Mouse (Mus musculus) cortical plate, adult 2 months (tissue): ENCODE measurements around the gene Kcnj10. TPM values are rescaled to one million over a fixed set of nuclear protein-coding genes. Genes with fewer than 3 reads are reported as not detected.

ENCODE experiments used
- H3K27ac ChIP-seq: fragments of 200-500 bp; 2 replicates; pipeline ENCODE4 v1.5.1; 2012; ENCODE audit warnings: low read length, control low read depth, inconsistent platforms; ENCODE audit not compliant: insufficient read depth
- H3K4me1 ChIP-seq: fragments of 200-500 bp; 2 replicates; pipeline ENCODE4 v1.6.1; 2011; ENCODE audit warnings: low read length; ENCODE audit not compliant: control insufficient read depth, insufficient read depth
- H3K4me3 ChIP-seq: fragments of 200-500 bp; 2 replicates; pipeline ENCODE4 v1.5.1; 2011; ENCODE audit warnings: mild to moderate bottlenecking, low read length, control low read depth; ENCODE audit not compliant: insufficient read depth
- CTCF ChIP-seq: fragments of 200-500 bp; IDR thresholded peaks from 2 replicates; pipeline ENCODE4 v1.5.1; 2011; ENCODE audit warnings: mild to moderate bottlenecking, control low read depth, low read length; ENCODE audit not compliant: insufficient read depth; ENCODE audit errors: extremely low read depth
- POLR2A ChIP-seq: fragments of 200-500 bp; IDR thresholded peaks from 2 replicates; pipeline ENCODE4 v1.6.1; 2011; ENCODE audit warnings: mild to moderate bottlenecking, low read length, control low read depth; ENCODE audit not compliant: insufficient read depth; ENCODE audit errors: extremely low read depth
- polyA plus RNA-seq: library from polyadenylated mRNA; depleted of rRNA; stranded (reverse); fragments of >200 nt; gene quantifications from 2 replicates; pipeline ENCODE4 v1.2.3, GENCODE M21; 2012

The Kcnj10 gene
- polyA plus RNA-seq, 1 experiment = 102 TPM

DNA sequence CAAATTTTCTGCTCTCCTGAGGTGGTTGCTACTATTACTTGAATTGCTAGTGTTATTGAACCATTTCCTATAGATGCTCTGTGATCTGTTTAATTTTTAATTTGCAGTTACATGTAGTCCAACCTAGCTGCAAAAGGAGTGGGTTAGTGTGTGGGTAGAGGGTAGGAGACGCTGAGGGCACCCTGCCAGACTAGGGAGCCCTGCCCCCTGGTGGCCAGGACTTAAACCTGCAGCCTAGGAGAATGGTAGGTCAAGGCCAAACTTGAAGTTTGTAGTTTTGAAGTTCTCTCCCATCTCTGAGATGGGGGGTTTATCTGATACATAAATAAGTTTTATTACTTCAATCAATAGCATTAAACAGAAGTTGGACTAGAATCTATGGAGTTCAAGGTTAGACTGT, 16.5 kb downstream of the Kcnj10 start:
- Histone ChIP-seq H3K4me1 (peaks cover 2% of the 10 kb centered on the region; the same call in 1 of the 2 replicates), H3K27ac (no peak overlapping the region), H3K4me3 (no peak overlapping the region)
- TF ChIP-seq POLR2A (no peak), CTCF (peak; percentile 83)

DNA sequence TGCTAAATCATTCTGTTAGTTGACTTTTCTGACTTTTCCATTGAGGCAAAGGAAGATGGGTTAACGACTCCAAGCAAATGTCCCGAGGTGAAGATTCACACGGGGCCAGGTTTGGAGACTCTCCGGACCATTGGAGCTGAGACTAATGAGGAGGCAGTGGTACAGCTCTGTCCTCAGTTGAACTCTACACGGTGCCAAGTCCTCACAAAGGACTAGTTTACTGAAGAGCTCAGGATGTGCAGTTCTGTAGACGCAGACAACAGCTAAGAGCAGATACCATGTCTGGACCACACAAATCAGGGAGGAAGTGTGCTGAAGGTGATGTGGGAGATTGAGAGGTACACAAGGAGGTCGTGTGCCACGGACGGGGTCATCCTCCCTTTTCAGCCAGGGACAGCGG, 17.3 kb downstream of the Kcnj10 start:
- Histone ChIP-seq H3K4me1 (peaks cover 2% of the 10 kb centered on the region; the same call in 1 of the 2 replicates), H3K27ac (peak overlapping the region; percentile 24), H3K4me3 (no peak overlapping the region)
- TF ChIP-seq CTCF (no peak), POLR2A (no peak)

DNA sequence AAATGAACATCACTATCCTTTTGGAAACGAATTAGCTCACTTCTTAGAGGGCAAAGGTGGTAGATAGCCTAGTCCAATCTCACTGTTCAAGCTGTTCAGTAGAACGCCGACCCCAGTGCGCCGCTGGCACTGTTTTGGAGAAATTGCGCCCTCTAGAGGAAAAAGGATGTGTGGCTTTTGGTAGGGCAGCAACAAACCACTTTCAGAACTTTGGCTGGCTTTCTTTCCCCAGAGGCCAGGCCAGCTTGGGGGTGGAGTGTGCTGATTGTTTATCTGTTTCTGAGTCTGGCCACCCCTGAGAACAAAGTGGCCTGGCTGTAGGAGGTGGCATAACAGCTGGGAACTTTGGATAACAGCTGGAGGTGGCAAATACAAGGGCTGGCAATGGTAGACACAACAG, 23.7 kb downstream of the Kcnj10 start:
- H3K4me1 ChIP-seq = no peaks in the 10 kb centered on the region
- H3K27ac ChIP-seq = no peak overlapping the region
- H3K4me3 ChIP-seq = no peak overlapping the region
- TF ChIP-seq POLR2A (no peak), CTCF (peak; percentile 72)

DNA sequence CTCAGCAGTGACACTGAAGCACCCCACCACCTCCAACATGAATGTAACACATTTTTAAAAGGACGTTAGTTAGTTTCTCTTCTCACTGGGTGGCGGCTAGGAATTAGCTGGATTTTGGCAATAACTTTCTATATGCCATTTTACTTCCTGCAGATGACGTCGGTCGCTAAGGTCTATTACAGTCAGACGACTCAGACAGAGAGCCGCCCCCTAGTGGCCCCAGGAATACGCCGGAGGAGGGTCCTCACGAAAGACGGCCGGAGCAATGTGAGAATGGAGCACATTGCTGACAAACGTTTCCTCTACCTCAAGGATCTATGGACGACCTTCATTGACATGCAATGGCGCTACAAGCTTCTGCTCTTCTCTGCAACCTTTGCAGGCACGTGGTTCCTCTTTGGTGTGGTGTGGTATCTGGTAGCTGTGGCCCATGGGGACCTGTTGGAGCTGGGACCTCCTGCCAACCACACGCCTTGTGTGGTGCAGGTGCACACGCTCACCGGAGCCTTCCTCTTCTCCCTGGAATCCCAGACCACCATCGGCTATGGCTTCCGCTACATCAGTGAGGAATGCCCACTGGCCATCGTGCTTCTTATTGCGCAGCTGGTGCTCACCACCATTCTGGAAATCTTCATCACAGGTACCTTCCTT, 27.9 kb downstream of the Kcnj10 start:
- TF ChIP-seq CTCF = peak; percentile 9; the same call in 1 of the 2 replicates
- no peak for TF ChIP-seq POLR2A
- Histone ChIP-seq H3K4me1 (no peaks in the 10 kb centered on the region), H3K27ac (no peak overlapping the region), H3K4me3 (no peak overlapping the region)

DNA sequence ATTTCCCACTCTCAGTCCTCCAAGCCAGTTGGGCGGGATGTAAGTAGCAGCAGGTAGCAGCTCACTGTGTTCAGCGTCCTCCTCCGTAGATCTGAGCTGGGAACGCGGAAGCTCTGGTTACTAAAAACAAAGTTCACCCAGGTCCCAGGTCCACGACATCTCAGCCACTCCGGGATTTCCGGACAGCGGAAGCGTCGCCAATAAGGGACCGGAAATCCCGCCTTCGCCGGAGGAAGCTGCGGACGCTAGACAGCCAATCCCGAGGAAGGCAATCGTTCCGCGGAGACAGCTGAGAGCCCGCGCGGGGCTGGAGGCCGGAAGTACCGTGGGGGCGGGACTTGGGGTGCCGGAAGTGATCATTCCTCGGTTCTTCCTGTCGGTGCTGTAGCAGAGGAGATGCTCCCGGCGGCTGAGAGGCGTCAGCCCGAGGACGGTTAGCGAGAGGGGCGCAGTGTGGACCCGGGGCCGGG, 35.2 kb downstream of the Kcnj10 start, which contains the start of gene Pigm:
Gene Pigm, plus strand, starts transcription at position 349 of the 470 bp plus-strand sequence.
- H3K4me3 ChIP-seq = peak within 1 kb of the TSS; percentile 96
- H3K27ac ChIP-seq = no peak within 1 kb of the TSS; the same call in 1 of the 2 replicates
- H3K4me1 ChIP-seq = peaks cover 8% of the 10 kb centered on the region
- TF ChIP-seq CTCF = no peak
- peak; percentile 66; the same call in 1 of the 2 replicates for TF ChIP-seq POLR2A

DNA sequence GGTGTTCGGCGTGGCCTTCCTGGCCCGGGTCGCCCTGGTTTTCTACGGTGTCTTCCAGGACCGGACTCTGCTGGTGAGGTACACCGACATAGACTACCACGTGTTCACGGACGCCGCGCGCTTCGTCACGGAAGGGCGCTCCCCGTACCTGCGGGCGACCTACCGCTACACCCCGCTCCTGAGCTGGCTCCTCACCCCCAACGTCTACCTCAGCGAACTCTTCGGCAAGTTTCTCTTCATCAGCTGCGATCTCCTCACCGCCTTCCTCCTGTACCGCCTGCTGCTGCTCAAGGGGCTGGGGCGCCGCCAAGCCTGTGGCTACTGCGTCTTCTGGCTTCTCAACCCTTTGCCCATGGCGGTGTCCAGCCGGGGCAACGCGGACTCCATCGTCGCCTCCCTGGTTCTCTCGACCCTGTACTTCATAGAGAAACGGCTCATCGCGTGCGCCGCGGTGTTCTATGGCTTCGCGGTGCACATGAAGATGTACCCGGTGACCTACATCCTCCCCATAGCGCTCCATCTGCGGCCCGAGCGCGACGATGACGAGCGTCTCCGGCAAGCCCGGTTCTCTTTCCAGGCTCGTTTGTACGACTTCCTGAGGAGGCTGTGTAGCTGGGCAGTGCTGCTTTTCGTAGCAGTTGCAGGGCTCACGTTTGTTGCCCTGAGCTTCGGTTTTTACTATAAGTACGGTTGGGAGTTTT, 35.9 kb downstream of the Kcnj10 start:
- H3K4me1 ChIP-seq = peaks cover 8% of the 10 kb centered on the region
- no peak for TF ChIP-seq POLR2A
- no peak for TF ChIP-seq CTCF
- peak overlapping the region; percentile 96 for H3K4me3 ChIP-seq
- no peak overlapping the region; the same call in 1 of the 2 replicates for H3K27ac ChIP-seq

DNA sequence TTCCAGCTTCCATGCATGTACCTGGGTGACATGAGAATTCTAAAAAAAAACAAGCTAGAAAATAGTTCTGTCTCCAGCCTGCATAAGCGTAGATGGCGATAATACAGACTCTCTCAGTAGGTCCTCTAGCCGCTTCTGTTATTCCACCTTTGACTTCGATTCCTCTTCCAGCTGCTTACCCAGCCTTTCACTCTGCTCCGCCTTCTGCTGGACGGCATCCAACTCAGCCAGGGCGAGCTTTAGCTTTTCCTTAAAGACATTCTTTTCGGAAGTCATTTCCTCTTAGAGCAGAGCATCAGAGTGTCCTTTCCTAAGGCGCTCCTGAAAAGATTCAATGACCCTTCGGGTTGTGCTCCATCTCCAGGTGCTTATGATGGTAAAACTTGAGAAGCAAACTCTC, 39.1 kb downstream of the Kcnj10 start:
- peaks cover 8% of the 10 kb centered on the region for H3K4me1 ChIP-seq
- H3K27ac ChIP-seq = no peak overlapping the region
- TF ChIP-seq CTCF (no peak), POLR2A (no peak)
- no peak overlapping the region for H3K4me3 ChIP-seq

DNA sequence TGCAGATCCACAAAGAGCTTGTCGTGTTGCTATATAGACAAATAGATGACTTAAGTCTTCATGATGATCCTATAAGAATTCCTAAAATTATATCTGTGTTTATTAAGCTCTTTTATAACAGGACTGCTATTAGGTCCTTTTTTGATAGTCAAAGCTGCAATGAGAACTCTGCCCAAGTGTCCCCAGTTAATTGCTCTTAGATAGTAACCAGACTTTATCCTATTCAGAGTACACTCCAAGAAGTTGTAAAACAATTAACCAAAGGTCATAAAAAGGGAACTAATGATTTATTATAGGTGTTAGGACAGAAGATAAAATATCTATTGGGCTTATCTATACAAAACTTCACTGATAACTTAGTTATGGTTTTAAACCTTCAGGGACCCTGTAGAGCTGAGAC, 41.1 kb downstream of the Kcnj10 start:
- no peak for TF ChIP-seq POLR2A
- no peak for TF ChIP-seq CTCF
- no peak overlapping the region for H3K4me3 ChIP-seq
- peaks cover 8% of the 10 kb centered on the region for H3K4me1 ChIP-seq
- H3K27ac ChIP-seq = no peak overlapping the region

DNA sequence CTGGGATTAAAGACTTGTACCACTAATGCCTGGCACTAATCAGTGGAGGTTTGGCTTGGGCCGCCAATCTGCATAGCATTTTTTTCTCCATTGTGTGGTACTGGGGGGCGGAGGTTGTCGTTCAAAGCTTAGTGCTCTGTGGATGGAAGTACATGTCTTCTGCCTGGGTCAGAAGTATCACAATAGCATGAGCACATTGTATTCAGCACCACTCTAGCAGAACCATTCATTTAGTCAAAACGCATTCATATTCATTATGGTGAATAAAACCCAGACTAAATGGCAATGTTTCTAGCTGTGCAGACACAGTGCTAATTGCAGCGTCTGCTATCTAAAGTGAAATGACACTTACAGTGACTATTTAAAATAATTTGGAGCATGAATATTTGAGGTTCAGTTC, 46.2 kb downstream of the Kcnj10 start:
- TF ChIP-seq CTCF (no peak), POLR2A (no peak)
- Histone ChIP-seq H3K4me3 (no peak overlapping the region), H3K4me1 (no peaks in the 10 kb centered on the region; the same call in 1 of the 2 replicates), H3K27ac (no peak overlapping the region)
